Mouse (Mus musculus): ENCODE measurements around the gene Gm44965. TPM values are rescaled to one million over a fixed set of nuclear protein-coding genes. Genes with fewer than 3 reads are reported as not detected.

Gene Gm44965
- polyA plus RNA-seq, 1 experiment, result not detected

DNA sequence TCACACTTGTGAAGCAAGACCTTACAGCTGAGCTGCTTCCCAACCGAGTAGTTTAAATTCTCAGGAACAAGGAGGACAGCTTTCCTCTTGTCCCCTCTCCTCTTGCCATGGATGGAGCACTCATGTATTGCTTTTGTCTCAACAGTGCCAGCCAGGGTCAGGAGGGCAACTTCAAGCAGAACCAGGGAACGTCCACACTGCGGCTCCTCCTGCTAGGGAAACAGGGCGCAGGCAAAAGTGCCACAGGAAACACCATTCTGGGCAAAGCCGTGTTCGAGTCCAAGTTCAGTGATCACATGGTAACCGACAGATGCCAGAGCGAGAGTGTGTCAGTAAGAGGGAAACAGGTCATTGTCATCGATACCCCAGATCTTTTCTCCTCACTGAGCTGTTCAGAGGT, 56.3 kb downstream of the Gm44965 start:
- DNase-seq (ENCODE audit: extremely low spot score in 1 of 2, low spot score in 1 of 2), result no peak

DNA sequence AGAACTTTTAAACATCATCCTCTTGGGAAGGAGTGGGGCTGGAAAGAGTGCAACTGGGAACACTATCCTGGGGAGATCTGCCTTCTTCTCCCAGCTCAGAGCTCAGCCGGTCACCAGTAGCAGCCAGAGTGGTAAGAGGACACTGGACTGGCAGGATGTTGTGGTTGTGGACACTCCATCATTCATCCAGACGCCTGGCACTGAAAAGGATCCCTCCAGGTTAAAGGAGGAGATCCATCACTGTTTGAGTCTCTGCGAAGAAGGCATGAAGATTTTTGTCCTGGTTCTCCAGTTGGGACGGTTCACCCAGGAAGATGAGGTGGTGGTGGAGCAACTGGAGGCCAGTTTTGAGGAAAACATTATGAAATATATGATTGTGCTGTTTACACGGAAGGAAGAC, 65.0 kb downstream of the Gm44965 start:
- no peak for DNase-seq (ENCODE audit: extremely low spot score in 1 of 2, low spot score in 1 of 2)

DNA sequence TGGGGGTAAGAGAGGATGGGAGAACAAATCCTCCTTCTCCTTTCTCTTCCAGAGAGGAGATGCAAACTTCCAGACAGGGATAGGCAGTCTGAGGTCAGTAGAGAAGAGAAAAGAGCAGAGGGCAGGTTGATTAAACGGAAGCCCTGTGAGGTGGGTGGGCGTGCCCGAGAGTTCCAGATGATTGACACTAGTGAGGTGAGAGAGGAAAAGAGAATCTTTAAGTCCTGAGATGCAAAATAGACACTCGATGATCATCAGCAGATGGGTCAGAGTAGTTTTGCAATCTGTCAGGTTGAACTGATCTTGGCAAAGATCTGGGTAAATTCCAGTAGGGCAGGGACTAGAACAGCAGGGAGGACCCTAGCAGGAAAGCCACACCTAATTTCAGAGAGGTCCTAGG, 71.0 kb downstream of the Gm44965 start:
- DNase-seq (ENCODE audit: extremely low spot score in 1 of 2, low spot score in 1 of 2), result no peak

DNA sequence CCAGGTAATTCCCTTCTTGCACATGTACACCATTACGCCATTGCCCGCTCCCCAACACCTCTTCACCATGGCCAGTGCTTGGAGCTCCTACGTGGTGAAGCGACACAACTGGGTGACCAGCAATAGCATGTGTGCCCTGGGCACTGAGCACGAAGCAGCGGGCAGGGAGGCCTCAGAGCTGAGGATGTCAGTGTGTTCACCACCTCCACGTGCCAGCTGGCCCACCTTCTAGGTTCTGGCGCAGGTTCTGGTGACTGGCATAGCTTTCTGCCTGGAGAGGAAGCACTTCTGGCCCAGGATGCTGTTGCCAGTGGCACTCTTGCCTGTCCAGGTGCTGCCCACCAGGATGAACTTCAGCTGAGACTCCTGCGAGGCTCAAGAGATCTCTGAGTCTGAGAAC, 71.7 kb downstream of the Gm44965 start:
- DNase-seq (ENCODE audit: extremely low spot score in 1 of 2, low spot score in 1 of 2), result no peak

DNA sequence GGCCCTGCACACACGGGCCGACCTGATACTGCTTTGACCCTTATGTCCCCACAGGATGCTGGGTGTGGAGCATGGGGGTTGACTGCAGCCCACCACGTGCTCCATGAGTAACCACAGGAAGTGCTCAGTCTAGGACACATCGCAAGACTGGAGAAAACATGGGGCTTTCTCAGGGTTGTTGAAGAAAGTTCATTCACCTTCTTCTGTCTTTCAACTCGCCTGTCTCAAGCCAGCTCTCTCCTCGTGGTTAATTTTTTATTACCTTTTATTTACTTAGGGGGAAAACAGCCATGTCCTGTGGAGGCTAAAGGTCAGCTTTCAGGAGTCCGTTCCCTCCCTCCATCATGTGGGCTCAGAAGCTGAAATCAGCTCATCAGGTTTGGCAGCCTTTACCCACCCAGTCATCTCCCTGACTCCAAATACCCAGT, 72.4 kb downstream of the Gm44965 start:
- no peak for DNase-seq (ENCODE audit: extremely low spot score in 1 of 2, low spot score in 1 of 2)

DNA sequence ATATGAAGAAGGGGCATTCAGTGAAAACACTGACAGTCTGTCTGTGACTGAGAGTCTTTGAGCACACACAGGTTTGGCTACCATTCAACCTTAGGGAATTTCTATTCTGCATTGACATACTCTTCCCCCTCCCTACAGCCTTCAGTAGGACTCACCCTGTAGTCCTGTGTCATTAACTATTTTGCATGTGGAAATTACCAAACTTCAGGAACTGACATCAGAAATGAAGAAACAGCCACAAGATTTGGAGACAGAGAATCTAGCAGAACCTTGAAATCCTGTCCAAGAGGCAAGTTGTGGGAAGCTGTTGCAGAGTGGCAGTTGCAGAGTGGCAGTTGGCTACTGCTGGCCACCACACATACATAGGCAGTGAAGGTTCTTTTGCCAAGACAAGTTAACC, 74.3 kb downstream of the Gm44965 start:
- DNase-seq (ENCODE audit: extremely low spot score in 1 of 2, low spot score in 1 of 2), result no peak

Other genes with a start within 250 kb of the Gm44965 start
- 44.5 and 48.0 TPM in 2 replicates for gene Krba1, start 198.4 kb upstream of the Gm44965 start, polyA plus RNA-seq (2012; rRNA removed)
- gene Zfp467, start 148.1 kb upstream of the Gm44965 start, polyA plus RNA-seq (2012; rRNA removed), result 40.7 and 41.4 TPM in 2 replicates
- 2.0 and 2.2 TPM in 2 replicates for gene Sspo, start 145.7 kb upstream of the Gm44965 start, polyA plus RNA-seq (2012; rRNA removed)
- 448 and 479 TPM in 2 replicates for gene Atp6v0e2, start 56.3 kb upstream of the Gm44965 start, polyA plus RNA-seq (2012; rRNA removed)
- 25.4 and 29.2 TPM in 2 replicates for gene Lrrc61, start 39.1 kb upstream of the Gm44965 start, polyA plus RNA-seq (2012; rRNA removed)
- gene Rarres2, start 21.2 kb upstream of the Gm44965 start, polyA plus RNA-seq (2012; rRNA removed), result 12.8 and 19.2 TPM in 2 replicates
- not detected in 2 replicates for gene Gm45021, start 4.3 kb upstream of the Gm44965 start, polyA plus RNA-seq (2012; rRNA removed)
- 85.2 and 91.0 TPM in 2 replicates for gene Repin1, start 58 bp upstream of the Gm44965 start, polyA plus RNA-seq (2012; rRNA removed)
- 6.2 and 6.3 TPM in 2 replicates for gene Zfp775, start 8.1 kb downstream of the Gm44965 start, polyA plus RNA-seq (2012; rRNA removed)
- gene AI854703, start 32.8 kb downstream of the Gm44965 start, polyA plus RNA-seq (2012; rRNA removed), result 22.3 and 22.7 TPM in 2 replicates
- 1.4 and 2.1 TPM in 2 replicates for gene Gimap8, start 53.3 kb downstream of the Gm44965 start, polyA plus RNA-seq (2012; rRNA removed)
- 0.46 and 0.90 TPM in 2 replicates for gene Gimap9, start 82.2 kb downstream of the Gm44965 start, polyA plus RNA-seq (2012; rRNA removed)
- 0.68 and 0.69 TPM in 2 replicates for gene Gimap4, start 90.6 kb downstream of the Gm44965 start, polyA plus RNA-seq (2012; rRNA removed)
- 4.0 and 4.5 TPM in 2 replicates for gene Gimap6, start 114.3 kb downstream of the Gm44965 start, polyA plus RNA-seq (2012; rRNA removed)
- 0.54 and 2.1 TPM in 2 replicates for gene Gm28053, start 124.7 kb downstream of the Gm44965 start, polyA plus RNA-seq (2012; rRNA removed)
- gene Gimap7, start 124.7 kb downstream of the Gm44965 start, polyA plus RNA-seq (2012; rRNA removed), result not detected in 2 replicates
- gene Gimap1, start 145.1 kb downstream of the Gm44965 start, polyA plus RNA-seq (2012; rRNA removed), result 1.6 TPM in 2 replicates
- gene Gimap5, start 152.3 kb downstream of the Gm44965 start, polyA plus RNA-seq (2012; rRNA removed), result 0.67 and 0.82 TPM in 2 replicates
- gene Gimap3, start 176.9 kb downstream of the Gm44965 start, polyA plus RNA-seq (2012; rRNA removed), result 0.28 and 0.34 TPM in 2 replicates
- 23.7 and 28.1 TPM in 2 replicates for gene Tmem176a, start 247.0 kb downstream of the Gm44965 start, polyA plus RNA-seq (2012; rRNA removed)
- 80.2 and 89.1 TPM in 2 replicates for gene Tmem176b, start 247.6 kb downstream of the Gm44965 start, polyA plus RNA-seq (2012; rRNA removed)

Data from frontal cortex, adult 2 months (tissue).